Mouse (Mus musculus) left cerebral cortex, adult 2 months (tissue): ENCODE measurements around the gene Kank4. TPM values are rescaled to one million over a fixed set of nuclear protein-coding genes. Genes with fewer than 3 reads are reported as not detected.
"Not testable (repeated sequence)": the region's sequence is repeated elsewhere in the genome, so short reads cannot be mapped to it uniquely, and the experiment has no call there.

Experiments
- DNase-seq, 2 experiments: peaks; one replicate each; pipeline ENCODE4 v3.0.0; 2021 to 2022; ENCODE audit warnings: low spot score in 2 of 2, mixed read lengths in 1 of 2; ENCODE audit errors: extremely low spot score in 1 of 2
- H3K27ac ChIP-seq: fragments of 200-600 bp; 2 replicates; pipeline ENCODE4 v1.8.1; 2022
- H3K4me3 ChIP-seq: fragments of 200-600 bp; 2 replicates; pipeline ENCODE4 v1.8.1; 2022
- CTCF ChIP-seq: fragments of 200-600 bp; IDR thresholded peaks from 2 replicates; pipeline ENCODE4 v1.8.1; 2022; ENCODE audit warnings: antibody characterized with exemption, mild to moderate bottlenecking, moderate library complexity
- intact Hi-C: fragments of 180-260 bp; cut with DNase I; formaldehyde crosslinking; loops from one replicate; pipeline ENCODE4 v1.15.1; 2025
- total RNA-seq, 2 experiments: library from RNA; stranded (reverse); gene quantifications; 2 replicates each; pipeline ENCODE4 v1.2.3; 2021

Kank4 gene
- total RNA-seq, 2 experiments from 2014 or later: 2.5 to 3.0 TPM

GRCm38 (mm10) chr4:98724682-98725081 lies 92.7 kb downstream of the Kank4 start:
- H3K27ac ChIP-seq: not testable (repeated sequence)
- intact Hi-C loops: loop anchor here (5.0 kb wide), 1 partner anchor 458 kb away; no protein-coding TSS in a partner anchor
- TF ChIP-seq CTCF: peak; percentile 29

DNA sequence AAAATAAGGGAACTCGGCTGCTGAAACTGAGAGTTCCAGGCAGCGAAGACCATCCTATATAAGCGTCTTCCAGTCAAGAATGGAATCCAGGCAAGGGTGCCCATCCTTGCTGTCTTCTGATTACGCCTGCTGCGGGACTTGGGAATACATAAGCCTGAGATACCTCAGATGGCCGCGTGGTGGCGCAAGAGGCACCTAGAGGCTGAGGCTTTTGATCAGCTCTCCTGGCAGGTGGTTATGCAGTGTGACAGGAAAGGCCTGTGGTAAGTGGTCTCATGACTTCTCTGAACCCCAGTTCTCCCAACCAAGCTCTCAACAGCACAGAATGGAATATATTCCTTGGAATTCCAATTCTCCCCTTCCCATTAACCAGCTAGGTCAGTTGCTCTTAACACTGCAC lies 94.9 kb downstream of the Kank4 start:
- Histone ChIP-seq H3K4me3 (no peak overlapping the region), H3K27ac (no peak overlapping the region)
- peak; percentile 75 for TF ChIP-seq CTCF
- intact Hi-C loops: loop anchor here (1.0 to 5.0 kb wide), 2 partner anchors 165 to 460 kb away; no protein-coding TSS in a partner anchor
- peak; percentile 40 to 51 for DNase-seq

More at GRCm38 (mm10) chr4:98724682-98725081, 92.7 kb downstream of the Kank4 start:
- H3K4me3 ChIP-seq, DNase-seq: not testable (repeated sequence)

DNA sequence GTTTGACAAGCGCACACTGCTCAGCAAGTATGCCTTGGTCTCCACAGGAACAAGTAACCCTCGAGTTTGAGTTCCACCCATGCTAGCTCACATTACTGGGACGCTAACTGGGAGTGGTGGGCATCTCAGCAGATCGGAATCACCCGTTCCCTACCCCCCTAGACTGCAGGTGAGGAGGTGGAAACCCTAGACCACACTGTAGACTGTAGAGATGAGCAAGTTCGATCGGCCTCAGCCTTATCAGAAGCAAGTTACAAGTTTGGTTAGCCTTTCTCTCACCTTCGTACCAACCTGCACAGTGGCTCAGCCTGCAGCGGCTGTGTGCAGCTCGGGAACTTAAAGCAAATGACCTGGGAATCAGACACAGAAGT lies 98.8 kb downstream of the Kank4 start:
- no peak for DNase-seq
- no peak for TF ChIP-seq CTCF
- intact Hi-C loops: no loop called here
- H3K27ac ChIP-seq: no peak overlapping the region
- no peak overlapping the region for H3K4me3 ChIP-seq

GRCm38 (mm10) chr4:98717735-98718546 lies 99.4 kb downstream of the Kank4 start:
- intact Hi-C loops: no loop called here
- Histone ChIP-seq H3K27ac (no peak overlapping the region), H3K4me3 (no peak overlapping the region)
- TF ChIP-seq CTCF: no peak
- no peak for DNase-seq

- TF ChIP-seq CTCF: no peak
- Histone ChIP-seq H3K27ac (no peak overlapping the region), H3K4me3 (no peak overlapping the region)
- DNase-seq: no peak
- intact Hi-C loops: no loop called here
Measured at GRCm38 (mm10) chr4:98710891-98711290, 106.4 kb downstream of the Kank4 start.

Other genes with a start within 250 kb of the Kank4 start
- gene L1td1, start 90.8 kb downstream of the Kank4 start, total RNA-seq: not detected
- not detected for gene I0C0044D17Rik, start 6.3 kb upstream of the Kank4 start, total RNA-seq
- 10 to 100 TPM; 21.3 to 21.5 TPM for gene Usp1, start 106.3 kb upstream of the Kank4 start, total RNA-seq
- under 1 TPM in 1 of 2 experiments, not detected in 1; 0.42 TPM for gene Angptl3, start 213.4 kb upstream of the Kank4 start, total RNA-seq